Mouse (Mus musculus) CH12.LX (cell line): ENCODE measurements around the gene Nova2. TPM values are rescaled to one million over a fixed set of nuclear protein-coding genes. Genes with fewer than 3 reads are reported as not detected.

Experiments
- DNase-seq: peaks from one replicate; pipeline ENCODE4 v3.0.0-alpha.2; 2013; ENCODE audit errors: extremely low read depth
- H3K27ac ChIP-seq: 2 replicates; pipeline ENCODE4 v1.5.1; 2012; ENCODE audit warnings: low read depth, mild to moderate bottlenecking, control low read depth, moderate library complexity; ENCODE audit not compliant: insufficient read depth
- H3K27me3 ChIP-seq: replicated peaks from 2 replicates; pipeline ENCODE3; 2012; ENCODE audit warnings: inconsistent platforms
- H3K36me3 ChIP-seq, 2 experiments: replicated peaks in 1 of 2; 2 replicates each; pipeline versions ENCODE3 to v1.6.1; 2012; ENCODE audit warnings: inconsistent platforms in 1 of 2, low read length in 1 of 2, mild to moderate bottlenecking in 1 of 2, mixed read lengths in 1 of 2, moderate library complexity in 1 of 2; ENCODE audit not compliant: control insufficient read depth in 1 of 2, insufficient read depth in 1 of 2
- H3K4me1 ChIP-seq, 2 experiments: 2 replicates each; pipeline ENCODE4 v1.6.1; 2012; ENCODE audit warnings: inconsistent platforms in 1 of 2, moderate library complexity in 1 of 2; ENCODE audit not compliant: insufficient read depth in 2 of 2, control insufficient read depth in 1 of 2
- H3K4me2 ChIP-seq: 2 replicates; pipeline ENCODE4 v1.6.1; 2012; ENCODE audit warnings: low read depth, mild to moderate bottlenecking, control low read depth; ENCODE audit not compliant: poor library complexity, insufficient read depth, severe bottlenecking
- H3K4me3 ChIP-seq, 3 experiments: fragments of 150-350 bp in 1 of 3; sonication (generic) in 1 of 3; replicated peaks in 1 of 3; 2 replicates each; pipeline versions ENCODE3 to v1.5.1; 2011 to 2012; ENCODE audit warnings: low read depth in 2 of 3, low read length in 2 of 3, mild to moderate bottlenecking in 2 of 3, moderate library complexity in 2 of 3, control low read depth in 1 of 3, improper control_type of control experiment in 1 of 3, inconsistent platforms in 1 of 3, mixed read lengths in 1 of 3; ENCODE audit not compliant: poor library complexity in 1 of 3
- H3K79me2 ChIP-seq: replicated peaks from 2 replicates; pipeline ENCODE4 v1.6.1; 2012; ENCODE audit warnings: mild to moderate bottlenecking, moderate library complexity; ENCODE audit not compliant: control insufficient read depth, poor library complexity, insufficient read depth, severe bottlenecking; ENCODE audit errors: extremely low read depth
- H3K9ac ChIP-seq: 2 replicates; pipeline ENCODE4 v1.6.1; 2012; ENCODE audit warnings: low read depth, mild to moderate bottlenecking, control low read depth, moderate library complexity; ENCODE audit not compliant: insufficient read depth
- H3K9me3 ChIP-seq: replicated peaks from 2 replicates; pipeline ENCODE3; 2012; ENCODE audit warnings: low read length, inconsistent platforms, mixed read lengths
- BHLHE40 ChIP-seq: IDR thresholded peaks from 2 replicates; pipeline ENCODE4 v1.6.1; 2011; ENCODE audit warnings: mild to moderate bottlenecking, low read depth, low read length, improper control_type of control experiment
- CHD1 ChIP-seq: IDR thresholded peaks from 2 replicates; pipeline ENCODE4 v1.6.1; 2012; ENCODE audit warnings: low read depth, low read length, improper control_type of control experiment, inconsistent platforms
- CHD2 ChIP-seq: IDR thresholded peaks from 2 replicates; pipeline ENCODE4 v1.6.1; 2011; ENCODE audit warnings: low read length, improper control_type of control experiment
- CTCF ChIP-seq, 2 experiments: IDR thresholded peaks in 1 of 2; conservative IDR thresholded peaks in 1 of 2; 2 replicates each; pipeline ENCODE4 v1.5.1; 2011 to 2012; ENCODE audit warnings: low read depth in 2 of 2, low read length in 2 of 2, improper control_type of control experiment in 1 of 2, inconsistent platforms in 1 of 2, mild to moderate bottlenecking in 1 of 2, moderate library complexity in 1 of 2
- E2F4 ChIP-seq: IDR thresholded peaks from 2 replicates; pipeline ENCODE4 v1.6.1; 2011; ENCODE audit warnings: low read depth, low read length, improper control_type of control experiment; ENCODE audit not compliant: insufficient replicate concordance
- ELF1 ChIP-seq: IDR thresholded peaks from 2 replicates; pipeline ENCODE4 v1.6.1; 2014; ENCODE audit warnings: low read depth, mild to moderate bottlenecking, inconsistent platforms, low read length, improper control_type of control experiment
- EP300 ChIP-seq: IDR thresholded peaks from 2 replicates; pipeline ENCODE4 v1.6.1; 2011; ENCODE audit warnings: low read length, improper control_type of control experiment
- ETS1 ChIP-seq: conservative IDR thresholded peaks from 2 replicates; pipeline ENCODE4 v1.6.1; 2012; ENCODE audit warnings: low read depth, mild to moderate bottlenecking, inconsistent platforms, low read length, improper control_type of control experiment, moderate library complexity
- GABPA ChIP-seq: IDR thresholded peaks from 2 replicates; pipeline ENCODE4 v1.6.1; 2012; ENCODE audit warnings: low read depth, low read length, improper control_type of control experiment, inconsistent platforms; ENCODE audit not compliant: insufficient replicate concordance
- HCFC1 ChIP-seq: IDR thresholded peaks from 2 replicates; pipeline ENCODE4 v1.6.1; 2012; ENCODE audit warnings: low read depth, mild to moderate bottlenecking, inconsistent platforms, low read length, improper control_type of control experiment
- IRF4 ChIP-seq: IDR thresholded peaks from 2 replicates; pipeline ENCODE4 v1.6.1; 2014; ENCODE audit warnings: low read depth, mild to moderate bottlenecking, inconsistent platforms, low read length, improper control_type of control experiment
- JUND ChIP-seq: conservative IDR thresholded peaks from 2 replicates; pipeline ENCODE4 v1.6.1; 2011; ENCODE audit warnings: low read depth, low read length, improper control_type of control experiment
- KAT2A ChIP-seq: IDR thresholded peaks from 2 replicates; pipeline ENCODE4 v1.6.1; 2012; ENCODE audit warnings: low read length, improper control_type of control experiment, inconsistent platforms; ENCODE audit not compliant: insufficient replicate concordance
- MAFK ChIP-seq: IDR thresholded peaks from 2 replicates; pipeline ENCODE4 v1.6.1; 2011; ENCODE audit warnings: low read length, improper control_type of control experiment; ENCODE audit not compliant: insufficient replicate concordance
- MAX ChIP-seq: IDR thresholded peaks from 2 replicates; pipeline ENCODE4 v1.6.1; 2011; ENCODE audit warnings: low read length, improper control_type of control experiment
- MAZ ChIP-seq: IDR thresholded peaks from 2 replicates; pipeline ENCODE4 v1.6.1; 2012; ENCODE audit warnings: low read depth, mild to moderate bottlenecking, inconsistent platforms, low read length, improper control_type of control experiment, moderate library complexity
- MXI1 ChIP-seq: IDR thresholded peaks from 2 replicates; pipeline ENCODE4 v1.6.1; 2011; ENCODE audit warnings: mild to moderate bottlenecking, low read depth, low read length, improper control_type of control experiment
- MYC ChIP-seq: IDR thresholded peaks from 2 replicates; pipeline ENCODE4 v1.6.1; 2011; ENCODE audit warnings: low read depth, mild to moderate bottlenecking, improper control_type of control experiment, low read length
- NELFE ChIP-seq: IDR thresholded peaks from 2 replicates; pipeline ENCODE4 v1.6.1; 2011; ENCODE audit warnings: low read depth, low read length, improper control_type of control experiment
- PAX5 ChIP-seq: IDR thresholded peaks from 2 replicates; pipeline ENCODE4 v1.6.1; 2012; ENCODE audit warnings: low read length, inconsistent platforms, mixed read lengths
- POLR2A ChIP-seq: IDR thresholded peaks from 2 replicates; pipeline ENCODE4 v1.6.1; 2011; ENCODE audit warnings: low read depth, mild to moderate bottlenecking, improper control_type of control experiment, low read length
- POLR2AphosphoS2 ChIP-seq: IDR thresholded peaks from 2 replicates; pipeline ENCODE4 v1.6.1; 2011; ENCODE audit warnings: low read depth, low read length, improper control_type of control experiment
- RAD21 ChIP-seq: IDR thresholded peaks from 2 replicates; pipeline ENCODE4 v1.6.1; 2011; ENCODE audit warnings: low read depth, mild to moderate bottlenecking, low read length, improper control_type of control experiment, moderate library complexity
- RCOR1 ChIP-seq: conservative IDR thresholded peaks from 2 replicates; pipeline ENCODE4 v1.6.1; 2012; ENCODE audit warnings: low read depth, mild to moderate bottlenecking, inconsistent platforms, low read length, improper control_type of control experiment
- SIN3A ChIP-seq: IDR thresholded peaks from 2 replicates; pipeline ENCODE4 v1.6.1; 2012; ENCODE audit warnings: low read length, improper control_type of control experiment, inconsistent platforms
- SMC3 ChIP-seq: IDR thresholded peaks from 2 replicates; pipeline ENCODE4 v1.6.1; 2011; ENCODE audit warnings: low read depth, low read length, improper control_type of control experiment
- TBP ChIP-seq: conservative IDR thresholded peaks from 2 replicates; pipeline ENCODE4 v1.6.1; 2011; ENCODE audit warnings: low read depth, low read length, improper control_type of control experiment
- TCF12 ChIP-seq: IDR thresholded peaks from 2 replicates; pipeline ENCODE4 v1.6.1; 2014; ENCODE audit warnings: low read depth, mild to moderate bottlenecking, inconsistent platforms, low read length, improper control_type of control experiment
- UBTF ChIP-seq: IDR thresholded peaks from 2 replicates; pipeline ENCODE4 v1.6.1; 2012; ENCODE audit warnings: low read depth, mild to moderate bottlenecking, inconsistent platforms, low read length, improper control_type of control experiment, moderate library complexity
- USF1 ChIP-seq: IDR thresholded peaks from 2 replicates; pipeline ENCODE4 v1.6.1; 2014; ENCODE audit warnings: low read depth, mild to moderate bottlenecking, inconsistent platforms, low read length, improper control_type of control experiment
- USF2 ChIP-seq: conservative IDR thresholded peaks from 2 replicates; pipeline ENCODE4 v1.6.1; 2011; ENCODE audit warnings: low read depth, low read length, improper control_type of control experiment
- ZC3H11A ChIP-seq: IDR thresholded peaks from 2 replicates; pipeline ENCODE4 v1.6.1; 2012; ENCODE audit warnings: low read depth, mild to moderate bottlenecking, inconsistent platforms, low read length, improper control_type of control experiment
- ZKSCAN1 ChIP-seq: IDR thresholded peaks from 2 replicates; pipeline ENCODE4 v1.6.1; 2012; ENCODE audit warnings: low read depth, inconsistent platforms, low read length, improper control_type of control experiment, borderline replicate concordance
- ZMIZ1 ChIP-seq: IDR thresholded peaks from 2 replicates; pipeline ENCODE4 v1.6.1; 2012; ENCODE audit warnings: low read depth, mild to moderate bottlenecking, inconsistent platforms, low read length, improper control_type of control experiment
- ZNF384 ChIP-seq: IDR thresholded peaks from 2 replicates; pipeline ENCODE4 v1.6.1; 2012; ENCODE audit warnings: low read depth, low read length, improper control_type of control experiment, inconsistent platforms
- dilution Hi-C: fragments of 300-500 bp; cut with MboI; formaldehyde crosslinking; loops from 2 replicates; pipeline ENCODE4 v1.14.3; 2020; ENCODE audit warnings: low sequenced_read_pairs; ENCODE audit not compliant: extremely low pct_unique_long_range_greater_than_20kb, extremely low pct_ligation_motif_present
- in situ Hi-C: fragments of 300-500 bp; cut with MboI; formaldehyde crosslinking; loops from 3 replicates; pipeline ENCODE4 v1.14.3; 2019; ENCODE audit warnings: low sequenced_read_pairs, low pct_ligation_motif_present, low pct_unique_long_range_greater_than_20kb, mixed read lengths
- polyA plus RNA-seq: library from polyadenylated mRNA; unstranded; fragments of >175 nt; gene quantifications from 2 replicates; pipeline ENCODE4 v1.2.1, GENCODE M21; 2012; ENCODE audit warnings: low read depth; ENCODE audit not compliant: insufficient read length
- total RNA-seq, 2 experiments: library from RNA; depleted of rRNA; stranded (reverse); fragments of 300-350 nt in 1 of 2; fragments of >200 nt in 1 of 2; gene quantifications; 2 replicates each; pipeline ENCODE4 v1.2.3; 2012 to 2014

Nova2 gene
- total and polyA plus RNA-seq, 3 experiments, result 0.04 TPM; not detected in 2

- no peaks in the 10 kb centered on the region for H3K79me2 ChIP-seq
- peaks cover 8 to 53% of the 10 kb centered on the region in 2 experiments for H3K36me3 ChIP-seq
- no peak overlapping the region for H3K4me2 ChIP-seq
- H3K27ac ChIP-seq, result no peak overlapping the region
- H3K9me3 ChIP-seq, result no peaks in the 10 kb centered on the region
- TF ChIP-seq GABPA (no peak), MYC (no peak), MAFK (no peak), JUND (no peak), ELF1 (no peak), SIN3A (no peak), RCOR1 (no peak), POLR2A (no peak), MAX (no peak), USF1 (no peak), HCFC1 (no peak), PAX5 (no peak), KAT2A (no peak), IRF4 (no peak), TCF12 (peak; percentile 93), CHD2 (no peak), NELFE (no peak), ZKSCAN1 (no peak), SMC3 (peak; percentile 57), CTCF (conservative IDR thresholded peaks at IDR 0.05 in 1 of 2, IDR thresholded peaks at IDR 0.05 in 1 of 2; ENCODE audit: low read depth in 2 of 2, low read length in 2 of 2) (peak; percentile 24 to 80; a peak in 3 of 4 replicates), ETS1 (no peak), MAZ (no peak), CHD1 (no peak), EP300 (peak; percentile 47), BHLHE40 (no peak), UBTF (no peak), ZC3H11A (no peak), TBP (no peak), POLR2AphosphoS2 (no peak), USF2 (no peak), E2F4 (no peak), MXI1 (no peak), RAD21 (peak; percentile 71), ZMIZ1 (no peak), ZNF384 (no peak)
- TF ChIP-seq, all 38 proteins: peak for 5
- Histone ChIP-seq H3K4me3 (no peak overlapping the region), H3K27me3 (no peaks in the 10 kb centered on the region), H3K9ac (no peak overlapping the region), H3K4me1 (peaks cover 3 to 18% of the 10 kb centered on the region in 2 experiments; a peak in 2 of 4 replicates)
- peak; percentile 35 for DNase-seq
- dilution Hi-C loops (no loop called here), in situ Hi-C loops (loop anchor here (10.0 kb wide), 2 partner anchors 88 to 128 kb away; partner anchors contain the start of genes Foxa3, Nanos2 and Sympk)
Measured at GRCm38 (mm10) chr7:18896536-18896935, 29.2 kb upstream of the Nova2 start.
